ENCODE assay signal across 12 mouse cellular contexts in the genomic region with DNA sequence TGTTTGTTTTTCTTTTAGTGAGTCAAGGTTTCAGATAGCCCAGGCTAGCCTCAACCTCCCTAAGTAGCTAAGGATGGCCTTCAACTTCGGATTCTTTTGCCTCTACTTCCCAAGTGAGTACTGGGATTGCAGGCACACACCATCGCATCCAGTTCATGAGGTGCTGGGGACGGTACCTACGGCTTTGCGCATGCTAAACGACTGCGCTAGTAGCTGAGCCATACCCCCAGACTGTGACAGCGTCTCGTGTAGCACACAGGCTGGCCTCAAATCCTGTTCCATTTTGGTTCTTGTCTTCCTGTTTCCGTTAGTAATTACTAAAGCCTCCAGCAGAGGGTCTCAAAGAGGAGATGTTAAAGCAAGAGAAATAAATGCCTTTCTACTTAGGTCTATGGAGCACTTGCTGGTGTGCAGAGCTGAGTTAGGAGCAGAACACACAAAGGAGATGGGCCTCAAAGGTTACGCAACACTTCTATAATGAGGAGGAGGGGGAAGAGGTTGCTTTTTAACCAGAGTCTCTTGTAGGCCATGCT.
DNase-seq lines count a peak whose midpoint lies in the region; ATAC-seq lines count a peak whose summit lies in the region.
"Had no signal": no experiment of that assay in that cellular context is flagged by ENCODE, and none has a peak within 500 bp of the region (broad histone marks: within the 10 kb centered on the region; RNA-seq: fewer than 3 reads in every experiment).

No protein-coding gene starts in this region.

- H3K4me3 ChIP-seq in kidney, embryonic 15.5 days (replicated peaks), result no peak overlapping the region
- H3K4me3 ChIP-seq in neural tube, embryonic 12.5 days, result no peak overlapping the region
- no peak overlapping the region for H3K4me3 ChIP-seq in hindbrain, embryonic 13.5 days
- H3K4me3 ChIP-seq: heart, embryonic 13.5 days; intestine, embryonic 15.5 days; limb, embryonic 12.5 days had no signal

- H3K4me1 ChIP-seq in kidney, embryonic 15.5 days, result peaks cover 17% of the 10 kb centered on the region
- H3K4me1 ChIP-seq in neural tube, embryonic 12.5 days, result peaks cover 39% of the 10 kb centered on the region
- peaks cover 66% of the 10 kb centered on the region for H3K4me1 ChIP-seq in hindbrain, embryonic 13.5 days (replicated peaks)
- H3K4me1 ChIP-seq: heart, embryonic 13.5 days had no signal

- H3K27me3 ChIP-seq in kidney, embryonic 15.5 days, result peaks cover 14% of the 10 kb centered on the region; the same call in 1 of the 2 replicates
- peaks cover 9% of the 10 kb centered on the region for H3K27me3 ChIP-seq in neural tube, embryonic 12.5 days (replicated peaks)
- H3K27me3 ChIP-seq in hindbrain, embryonic 13.5 days, result peaks cover 11% of the 10 kb centered on the region; the same call in 1 of the 2 replicates
- H3K27me3 ChIP-seq: CH12.LX; intestine, embryonic 15.5 days had no signal

- intact Hi-C loops in left cerebral cortex, postnatal 4 days (cut with DNase I), result no loop called here

- H3K27ac ChIP-seq in kidney, embryonic 15.5 days, result no peak overlapping the region
- H3K27ac ChIP-seq in neural tube, embryonic 12.5 days, result no peak overlapping the region
- H3K27ac ChIP-seq in hindbrain, embryonic 13.5 days, result peak overlapping the region; percentile 90
- H3K27ac ChIP-seq: heart, embryonic 13.5 days; intestine, embryonic 15.5 days; limb, embryonic 12.5 days had no signal

- no peaks in the 10 kb centered on the region for H3K36me3 ChIP-seq in kidney, embryonic 15.5 days
- H3K36me3 ChIP-seq in neural tube, embryonic 12.5 days, result no peaks in the 10 kb centered on the region
- H3K36me3 ChIP-seq in hindbrain, embryonic 13.5 days, result no peaks in the 10 kb centered on the region
- H3K36me3 ChIP-seq: heart, embryonic 13.5 days; intestine, embryonic 15.5 days; limb, embryonic 12.5 days had no signal

- H3K9me3 ChIP-seq in kidney, embryonic 15.5 days (replicated peaks), result no peaks in the 10 kb centered on the region
- H3K9me3 ChIP-seq in neural tube, embryonic 12.5 days, result no peaks in the 10 kb centered on the region
- H3K9me3 ChIP-seq in hindbrain, embryonic 13.5 days, result no peaks in the 10 kb centered on the region
- H3K9me3 ChIP-seq: heart, embryonic 13.5 days; intestine, embryonic 15.5 days; limb, embryonic 12.5 days had no signal

- DNase-seq in kidney, postnatal 25 days, result no peak
- no peak for DNase-seq in neural tube, embryonic 10.5 days (ENCODE audit: extremely low spot score, low spot score)
- DNase-seq in left cerebral cortex, postnatal 4 days, result no peak
- DNase-seq in ovary, postnatal 10 days (ENCODE audit: low spot score), result no peak
- DNase-seq: lung, adult 2 months had no signal

- no peak overlapping the region for H3K9ac ChIP-seq in kidney, embryonic 15.5 days
- H3K9ac ChIP-seq in neural tube, embryonic 12.5 days, result no peak overlapping the region
- H3K9ac ChIP-seq in hindbrain, embryonic 13.5 days, result no peak overlapping the region
- H3K9ac ChIP-seq: heart, embryonic 13.5 days; intestine, embryonic 15.5 days; limb, embryonic 12.5 days had no signal

- 69% methylated on average over 11 of the region's 11 CpGs for WGBS in kidney, embryonic 15.5 days
- WGBS in neural tube, embryonic 12.5 days, result 49% methylated on average over 11 of the region's 11 CpGs
- WGBS in hindbrain, embryonic 13.5 days, result 53% methylated on average over 11 of the region's 11 CpGs

- ATAC-seq in kidney, embryonic 15.5 days (replicated peaks; ENCODE audit: low FRiP score), result 0 out of 2 replicates have a peak, but pooled peaks have one; percentile 16
- no peak for ATAC-seq in neural tube, embryonic 12.5 days (ENCODE audit: low FRiP score, low read depth)
- ATAC-seq in hindbrain, embryonic 13.5 days (ENCODE audit: low FRiP score), result 0 out of 2 replicates have a peak, but pooled peaks have one; percentile 23
- ATAC-seq: intestine, embryonic 15.5 days had no signal

- H3K4me2 ChIP-seq in kidney, embryonic 15.5 days, result no peak overlapping the region
- H3K4me2 ChIP-seq in neural tube, embryonic 12.5 days (replicated peaks), result peak overlapping the region; percentile 40; the same call in 1 of the 2 replicates
- H3K4me2 ChIP-seq in hindbrain, embryonic 13.5 days, result no peak overlapping the region
- H3K4me2 ChIP-seq: heart, embryonic 13.5 days; intestine, embryonic 15.5 days; limb, embryonic 12.5 days had no signal
